Mouse (Mus musculus) embryonic fibroblast, embryonic 13.5 days (primary cell): ENCODE measurements around the gene Igf2r. TPM values are rescaled to one million over a fixed set of nuclear protein-coding genes. Genes with fewer than 3 reads are reported as not detected.

Source experiments
- H3K27ac ChIP-seq: 2 replicates; pipeline ENCODE4 v1.5.1; 2012; ENCODE audit warnings: low read length, control low read depth, inconsistent platforms; ENCODE audit not compliant: insufficient read depth
- H3K4me1 ChIP-seq: 2 replicates; pipeline ENCODE4 v1.6.1; 2011; ENCODE audit warnings: low read length; ENCODE audit not compliant: control insufficient read depth, insufficient read depth
- H3K4me3 ChIP-seq: 2 replicates; pipeline ENCODE4 v1.5.1; 2011; ENCODE audit warnings: mild to moderate bottlenecking, control low read depth, low read length; ENCODE audit not compliant: insufficient read depth
- CTCF ChIP-seq: IDR thresholded peaks from 2 replicates; pipeline ENCODE4 v1.5.1; 2011; ENCODE audit warnings: mild to moderate bottlenecking, control low read depth, low read length, moderate library complexity, borderline replicate concordance; ENCODE audit not compliant: insufficient read depth
- POLR2A ChIP-seq: IDR thresholded peaks from 2 replicates; pipeline ENCODE4 v1.6.1; 2011; ENCODE audit warnings: low read depth, mild to moderate bottlenecking, control low read depth, low read length, moderate library complexity
- polyA plus RNA-seq: library from polyadenylated mRNA; stranded (reverse); fragments of >200 nt; gene quantifications from 2 replicates; pipeline ENCODE4 v1.2.4, GENCODE M21; 2011; ENCODE audit warnings: low read depth; ENCODE audit not compliant: missing spikeins, insufficient read length

Gene Igf2r
- polyA plus RNA-seq, 1 experiment, result 249 TPM

DNA sequence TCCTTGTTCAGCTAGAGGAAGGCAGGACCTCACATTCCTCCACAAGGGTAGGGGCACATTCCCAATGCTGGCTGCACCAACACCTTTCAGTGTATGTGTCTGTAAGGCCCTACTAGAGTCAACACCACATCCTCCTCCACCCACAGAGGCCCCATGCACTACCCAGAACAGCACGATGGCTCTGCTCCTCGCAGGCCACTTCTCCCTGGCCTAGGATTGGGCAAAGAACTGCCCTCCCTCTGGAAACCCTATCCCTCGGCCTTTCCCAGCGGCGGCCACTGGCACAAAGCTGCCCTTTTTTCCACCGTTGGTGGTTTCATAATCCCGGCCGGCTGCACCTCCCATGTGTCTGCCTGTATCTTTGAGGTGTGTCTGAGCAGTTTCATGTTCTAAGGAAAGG, 46.8 kb downstream of the Igf2r start:
- no peak for TF ChIP-seq CTCF
- peaks cover 18% of the 10 kb centered on the region for H3K4me1 ChIP-seq
- H3K4me3 ChIP-seq, result no peak overlapping the region
- no peak overlapping the region for H3K27ac ChIP-seq

DNA sequence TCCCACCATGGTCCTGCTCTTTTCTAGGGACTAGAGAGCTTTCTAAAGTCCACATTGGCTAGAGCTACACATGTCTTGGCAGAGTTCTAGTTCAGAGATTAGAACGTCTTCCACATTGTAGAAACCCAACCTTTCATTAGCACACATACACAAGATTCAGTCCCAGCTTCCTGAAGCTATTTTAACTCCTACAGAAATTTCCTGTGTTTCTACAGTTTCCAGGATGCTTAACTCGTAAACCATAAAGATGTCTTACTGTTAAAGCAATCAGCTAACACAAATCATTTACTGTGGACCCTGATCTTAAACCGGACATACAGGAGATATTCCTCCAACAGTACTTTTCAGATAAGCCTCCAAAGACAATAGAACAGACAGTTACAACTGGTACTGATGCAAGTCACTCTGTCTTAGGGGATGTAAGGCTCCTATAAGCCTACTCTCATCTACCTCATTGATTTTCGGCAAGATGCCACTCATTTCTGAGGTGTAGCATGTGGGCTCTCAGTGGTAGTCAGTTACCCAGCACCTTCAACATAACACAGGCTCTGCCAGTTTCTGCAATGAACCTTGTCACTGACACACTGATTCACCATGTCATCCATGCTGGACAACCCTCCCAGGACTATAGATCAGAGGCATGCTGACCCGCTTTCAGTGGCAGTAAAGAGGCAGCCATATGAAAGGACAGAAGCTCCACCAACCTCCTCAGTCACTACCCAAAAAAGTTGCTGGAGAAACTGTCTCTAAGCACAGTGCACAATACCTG, 48.2 kb downstream of the Igf2r start:
- peaks cover 15% of the 10 kb centered on the region for H3K4me1 ChIP-seq
- no peak overlapping the region for H3K4me3 ChIP-seq
- no peak overlapping the region for H3K27ac ChIP-seq
- TF ChIP-seq POLR2A (no peak), CTCF (no peak)

DNA sequence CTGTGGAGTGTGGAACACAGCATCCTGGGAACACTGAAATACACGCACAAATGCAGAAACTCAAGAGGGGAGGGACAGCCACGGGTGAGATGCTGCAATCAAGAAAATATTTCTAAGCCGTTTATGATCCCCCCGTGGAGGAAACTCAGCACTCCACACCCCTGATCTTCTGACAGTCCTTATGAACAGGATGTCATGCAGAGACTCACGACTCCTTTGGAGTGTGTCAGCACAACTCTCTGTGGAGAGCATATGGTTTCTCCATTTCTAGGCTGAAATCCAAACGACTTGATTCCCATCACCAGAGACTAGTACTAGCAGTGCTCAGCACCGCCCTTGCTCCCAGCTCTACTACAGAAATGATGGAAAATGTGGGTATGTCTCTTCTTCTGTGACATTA, 51.2 kb downstream of the Igf2r start:
- Histone ChIP-seq H3K27ac (no peak overlapping the region), H3K4me3 (no peak overlapping the region), H3K4me1 (no peaks in the 10 kb centered on the region)
- no peak for TF ChIP-seq CTCF
- TF ChIP-seq POLR2A, result no peak

DNA sequence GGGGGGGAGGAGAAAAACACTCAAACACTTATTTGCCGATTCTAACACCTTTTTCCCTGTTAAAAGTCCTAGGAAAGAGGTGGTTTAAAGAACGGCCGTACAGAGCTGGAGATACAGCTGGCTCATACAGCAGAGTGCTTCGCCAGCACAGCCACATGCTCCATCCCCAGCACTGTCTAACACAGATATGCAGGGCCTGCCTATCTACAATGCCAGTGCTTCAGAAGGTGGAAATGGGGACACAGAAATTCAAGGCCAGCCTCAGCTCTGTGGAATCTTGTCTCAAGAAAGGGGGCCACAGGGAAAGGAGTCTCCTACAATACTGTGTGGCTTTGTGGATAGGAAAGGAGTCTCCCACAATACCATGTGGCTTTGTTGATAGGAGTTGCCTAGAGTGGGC, 52.0 kb downstream of the Igf2r start:
- H3K4me3 ChIP-seq, result no peak overlapping the region
- H3K27ac ChIP-seq, result no peak overlapping the region
- no peaks in the 10 kb centered on the region for H3K4me1 ChIP-seq
- TF ChIP-seq POLR2A (no peak), CTCF (no peak)

DNA sequence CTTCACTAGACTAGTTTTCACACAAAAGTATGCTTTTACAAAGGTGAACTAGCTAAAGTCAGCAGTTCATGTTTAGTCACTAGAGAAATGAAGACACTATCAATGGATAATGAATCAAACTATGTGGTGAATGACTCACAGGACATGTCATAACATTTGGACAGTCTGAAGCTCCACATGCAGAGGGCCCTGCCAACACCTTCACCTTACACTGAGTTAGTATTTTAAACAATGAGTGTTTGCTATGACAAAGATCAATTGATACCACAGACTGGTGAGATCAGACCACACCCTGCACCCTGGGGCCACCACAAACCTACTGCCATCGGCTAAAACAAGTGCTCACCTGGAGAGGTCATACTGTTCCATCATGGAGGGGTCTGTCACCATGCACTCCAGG, 54.4 kb downstream of the Igf2r start:
- Histone ChIP-seq H3K4me1 (no peaks in the 10 kb centered on the region), H3K4me3 (no peak overlapping the region), H3K27ac (no peak overlapping the region)
- TF ChIP-seq POLR2A (no peak), CTCF (no peak)

DNA sequence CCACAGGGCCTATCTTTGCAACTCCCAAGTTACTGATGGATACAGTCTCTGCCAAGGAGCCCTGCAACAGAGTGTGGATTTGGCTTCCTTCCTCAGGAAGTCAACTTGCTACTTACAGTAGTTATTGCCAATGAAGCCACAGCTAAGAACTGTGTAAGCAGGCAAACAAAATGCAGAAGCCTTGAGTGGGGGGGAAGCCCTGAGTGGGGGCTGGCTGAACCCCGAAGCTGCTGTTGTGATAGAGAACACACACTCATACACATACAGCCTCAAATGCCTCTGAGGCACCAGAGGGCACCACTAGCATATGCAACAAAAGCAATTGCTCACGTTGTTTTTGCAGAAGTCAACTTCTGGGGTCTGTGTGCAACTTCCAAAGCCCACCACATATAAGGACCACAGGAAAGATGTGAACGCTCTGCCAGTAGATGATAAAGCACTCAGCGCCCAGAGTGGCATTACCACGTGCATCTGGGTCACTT, 55.3 kb downstream of the Igf2r start:
- Histone ChIP-seq H3K27ac (no peak overlapping the region), H3K4me3 (no peak overlapping the region), H3K4me1 (no peaks in the 10 kb centered on the region)
- TF ChIP-seq POLR2A (no peak), CTCF (no peak)

DNA sequence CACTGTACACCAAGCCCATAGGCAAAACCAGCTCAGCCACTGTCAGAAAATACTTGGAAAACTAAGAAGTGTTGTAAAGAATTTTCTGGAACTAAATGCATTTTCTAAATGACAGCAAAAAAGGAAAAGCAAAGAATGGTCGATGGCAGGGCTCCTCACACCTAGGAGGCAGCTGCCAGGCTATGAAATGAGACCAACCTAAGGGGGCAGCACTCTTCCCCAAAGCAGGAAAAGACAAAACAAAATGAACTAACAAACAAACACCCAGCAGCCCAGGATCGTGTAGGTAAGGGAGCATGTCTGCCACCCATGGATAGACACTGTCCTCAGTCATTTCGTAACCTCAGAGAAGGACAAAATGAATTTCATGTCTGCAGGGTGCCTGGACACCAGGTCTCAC, 56.5 kb downstream of the Igf2r start:
- TF ChIP-seq CTCF, result no peak
- no peak for TF ChIP-seq POLR2A
- no peak overlapping the region for H3K27ac ChIP-seq

DNA sequence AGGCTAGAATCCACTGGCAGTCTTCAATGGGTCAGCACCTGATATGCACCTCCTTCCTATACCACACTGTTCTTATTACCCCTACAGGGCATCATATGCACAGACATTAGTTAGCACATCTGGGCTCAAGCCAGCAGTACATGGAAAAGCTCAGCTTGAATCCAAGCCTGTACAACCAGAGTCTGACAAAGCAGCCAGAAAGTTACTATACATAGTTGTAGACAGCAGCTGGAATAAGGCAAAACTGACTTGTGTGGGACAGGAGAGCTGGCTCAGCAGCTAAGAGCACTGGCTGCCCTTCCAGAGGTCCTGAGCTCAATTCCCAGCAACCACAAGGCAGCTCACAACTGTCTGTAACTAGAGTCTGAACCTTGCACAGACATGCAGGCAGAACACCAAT, 57.3 kb downstream of the Igf2r start:
- no peaks in the 10 kb centered on the region for H3K4me1 ChIP-seq
- TF ChIP-seq POLR2A (no peak), CTCF (no peak)
- no peak overlapping the region for H3K4me3 ChIP-seq
- H3K27ac ChIP-seq, result no peak overlapping the region

More for the DNA sequence above, 56.5 kb downstream of the Igf2r start:
- Histone ChIP-seq H3K4me1 (no peaks in the 10 kb centered on the region), H3K4me3 (no peak overlapping the region)

DNA sequence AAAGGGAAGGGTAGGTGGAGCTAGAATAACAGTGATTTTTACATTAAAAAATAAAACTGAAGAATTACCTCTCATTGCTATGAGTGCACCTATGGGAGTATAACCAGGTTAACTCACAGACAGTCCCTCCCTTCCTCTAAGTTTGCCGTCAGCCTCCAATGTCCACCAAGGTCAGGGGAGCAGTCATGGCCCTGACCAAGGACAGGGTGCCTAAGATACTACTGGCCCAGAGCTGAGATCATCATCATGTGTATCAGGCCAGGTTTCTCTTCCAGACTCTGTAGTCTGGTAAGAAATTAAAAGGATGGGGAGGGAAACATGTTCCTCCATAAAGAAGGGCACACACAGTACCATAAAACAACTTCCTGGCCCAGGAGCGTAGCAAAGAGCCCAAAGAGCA, 58.5 kb downstream of the Igf2r start:
- H3K4me1 ChIP-seq, result no peaks in the 10 kb centered on the region
- H3K27ac ChIP-seq, result no peak overlapping the region
- TF ChIP-seq CTCF, result no peak
- no peak for TF ChIP-seq POLR2A
- H3K4me3 ChIP-seq, result no peak overlapping the region

DNA sequence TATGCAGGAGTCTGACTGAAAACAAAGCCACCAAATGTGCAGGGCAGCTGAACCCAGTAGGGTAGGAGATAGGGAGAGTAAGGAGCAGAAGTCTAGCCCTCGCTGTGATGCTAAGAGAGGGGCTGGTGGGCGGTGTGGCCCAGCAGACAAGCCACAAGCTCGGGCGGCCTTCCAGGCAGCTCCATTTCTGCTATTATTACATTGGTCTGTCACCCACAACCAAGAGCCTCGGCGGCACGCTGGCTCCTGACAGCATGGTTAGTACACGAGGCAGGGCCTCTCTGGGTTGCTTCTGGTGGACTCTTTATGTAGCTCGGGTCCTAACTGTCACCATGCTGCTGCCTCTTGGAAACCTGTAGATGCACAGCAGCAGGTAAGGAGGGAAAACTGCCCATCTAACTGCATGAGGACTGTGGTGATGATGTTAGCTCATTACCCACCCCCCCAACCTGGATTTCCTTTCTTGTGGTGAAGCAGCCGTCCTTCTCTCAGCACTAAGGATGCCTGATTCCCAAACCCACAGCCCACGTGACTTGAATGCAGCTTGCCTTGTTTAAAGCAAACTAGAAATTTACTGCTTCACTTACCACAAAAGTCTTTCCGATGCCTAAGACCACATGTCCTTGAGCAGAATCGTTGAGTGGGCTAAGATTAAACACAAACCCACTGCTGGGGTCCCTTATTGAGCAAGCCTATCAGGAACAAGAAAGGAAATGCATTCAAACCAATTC, 59.2 kb downstream of the Igf2r start:
- TF ChIP-seq CTCF, result no peak
- TF ChIP-seq POLR2A, result no peak
- Histone ChIP-seq H3K4me3 (no peak overlapping the region), H3K27ac (no peak overlapping the region), H3K4me1 (no peaks in the 10 kb centered on the region)

DNA sequence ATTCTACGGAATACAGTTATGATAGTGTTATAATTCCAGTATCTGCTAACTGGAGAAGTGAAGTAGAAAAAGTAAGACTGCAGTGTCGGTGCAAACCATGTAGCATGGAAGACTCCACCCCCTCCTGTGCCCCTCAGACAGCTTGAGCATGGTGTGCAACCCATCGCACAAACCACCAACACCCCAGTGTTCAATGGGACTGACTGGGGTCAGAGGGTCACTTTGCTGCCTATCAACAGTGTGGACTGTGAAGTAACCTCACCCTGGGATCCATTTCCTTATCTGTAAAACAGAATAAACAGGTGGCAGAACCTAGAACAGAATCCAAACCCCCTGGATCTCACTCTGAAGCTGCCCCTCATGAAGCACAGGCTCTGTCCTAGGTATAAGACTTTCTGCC, 61.1 kb downstream of the Igf2r start:
- TF ChIP-seq POLR2A, result no peak
- no peak for TF ChIP-seq CTCF
- Histone ChIP-seq H3K4me3 (no peak overlapping the region), H3K4me1 (no peaks in the 10 kb centered on the region), H3K27ac (no peak overlapping the region)
